Mouse (Mus musculus): ENCODE results near the gene Slc16a13. TPM values are rescaled to one million over a fixed set of nuclear protein-coding genes. Genes with fewer than 3 reads are reported as not detected.

Gene Slc16a13
- 11.0 and 43.0 TPM in 2 replicates for polyA plus RNA-seq (2012; rRNA removed)

DNA sequence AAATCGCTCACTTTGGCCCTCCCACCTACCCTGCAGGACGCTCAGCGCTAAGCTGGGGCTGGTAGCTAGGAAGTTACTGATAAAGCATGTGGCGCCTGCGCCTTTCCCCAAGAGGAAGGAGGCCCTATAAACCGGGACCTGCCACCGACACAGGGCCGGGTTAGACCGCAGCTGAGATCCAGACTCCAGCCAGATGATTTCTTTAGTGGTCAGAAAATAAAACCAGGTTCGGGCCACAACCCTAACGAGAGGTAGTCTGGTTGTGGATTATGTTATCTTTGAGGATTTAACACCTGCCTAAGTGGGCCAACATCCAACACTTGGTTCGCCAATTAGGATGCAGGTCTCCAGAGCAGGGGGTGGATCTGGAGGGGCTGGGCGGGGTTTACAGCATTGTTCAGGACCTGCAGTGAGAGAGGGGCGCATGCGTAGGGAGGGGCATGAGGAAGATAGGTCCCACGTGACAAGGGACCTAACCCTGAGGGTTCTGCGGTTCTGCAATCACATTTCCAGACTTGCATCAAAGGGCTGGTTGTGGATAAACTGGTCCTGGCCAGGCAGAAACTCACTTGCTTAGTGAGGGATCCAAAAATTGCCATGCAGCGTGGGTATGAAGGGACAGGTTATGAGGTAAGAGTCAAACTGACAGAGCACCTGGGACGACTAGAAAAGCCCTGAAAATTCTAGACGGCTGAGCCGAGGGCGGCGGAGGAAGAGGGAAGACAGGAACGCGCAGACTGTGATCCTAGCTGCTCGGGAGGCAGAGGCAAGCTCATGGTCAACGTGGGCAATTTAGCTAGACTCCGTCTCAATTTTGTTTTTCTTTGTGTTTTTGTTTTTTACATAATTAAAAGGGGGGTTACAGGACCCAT lies at the start of gene Slc16a13:
TSS of gene Slc16a13 (minus strand) at position 334 of the 872 bp plus-strand sequence.

DNA sequence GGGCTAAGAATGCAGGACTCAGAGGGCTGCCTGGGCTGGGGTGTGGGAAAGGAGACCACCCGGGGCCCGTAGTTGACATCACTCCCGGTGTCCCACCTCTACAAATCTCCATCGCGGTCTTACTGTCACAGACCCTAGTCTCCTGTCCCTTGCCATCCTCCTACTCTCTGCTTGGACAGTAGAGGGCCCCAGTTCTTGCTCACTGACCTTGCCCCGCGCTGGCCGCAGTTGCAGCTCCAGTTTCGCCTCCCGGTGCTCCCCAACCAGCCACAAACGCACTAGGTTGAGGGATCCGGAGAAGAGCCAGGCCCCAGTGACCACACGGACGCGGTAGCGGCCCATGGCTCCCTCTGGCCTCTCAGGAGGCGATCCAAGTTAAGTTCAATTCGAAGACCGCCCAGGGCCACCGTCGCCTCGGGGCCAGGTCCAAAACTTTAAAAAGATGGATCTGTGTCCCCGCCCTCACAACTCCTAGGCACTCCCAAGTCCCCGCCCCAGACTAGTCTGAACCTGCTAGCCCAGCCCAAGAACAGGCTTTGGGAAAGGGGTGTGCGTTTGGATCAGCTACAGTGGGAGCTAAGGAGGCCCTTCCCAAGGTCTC lies 34.2 kb upstream of the Slc16a13 start, which contains the start of gene Alox12:
TSS of gene Alox12 (minus strand) at position 423 of the 601 bp plus-strand sequence.

DNA sequence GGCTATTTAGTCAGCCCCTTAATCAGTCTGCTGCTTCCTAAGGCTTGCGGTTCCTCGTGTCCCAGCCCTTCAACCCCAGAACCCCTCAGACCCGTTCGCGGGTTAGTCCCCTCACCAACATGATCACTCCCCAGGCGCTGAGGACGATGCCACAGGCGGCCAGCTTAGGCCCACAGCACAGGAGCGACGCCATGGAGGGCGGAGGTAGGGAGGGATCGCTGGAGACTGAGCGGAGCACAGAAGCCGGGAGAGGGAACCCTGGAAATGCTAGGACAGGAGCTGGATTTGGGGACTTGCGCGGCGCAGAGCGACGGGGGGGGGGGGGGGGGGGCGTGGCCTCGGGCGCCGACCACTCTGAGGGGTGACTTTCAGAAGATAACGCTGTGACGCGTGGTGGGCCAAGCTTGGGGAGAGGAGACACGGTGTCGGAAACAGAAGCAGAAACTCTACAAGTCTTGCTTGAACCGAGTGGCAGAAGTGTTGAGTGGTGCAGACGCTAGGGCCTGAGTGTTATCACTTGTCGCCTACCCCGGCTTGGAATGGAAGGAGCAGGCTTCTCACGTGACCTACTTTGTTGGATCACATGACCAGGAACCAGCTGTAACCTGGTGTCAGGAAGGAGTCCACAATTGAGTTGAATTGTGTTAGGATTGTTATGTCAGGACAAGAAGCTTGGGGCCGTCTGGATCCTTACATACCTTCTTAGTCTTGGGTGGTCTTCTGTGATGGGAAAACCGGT lies 18.8 kb upstream of the Slc16a13 start, which contains the start of the genes Gm21988 and Rnasek:
TSS of gene Gm21988 (minus strand) at position 290 of the 739 bp plus-strand sequence.
TSS of gene Rnasek (minus strand) at position 302 of the 739 bp plus-strand sequence.

DNA sequence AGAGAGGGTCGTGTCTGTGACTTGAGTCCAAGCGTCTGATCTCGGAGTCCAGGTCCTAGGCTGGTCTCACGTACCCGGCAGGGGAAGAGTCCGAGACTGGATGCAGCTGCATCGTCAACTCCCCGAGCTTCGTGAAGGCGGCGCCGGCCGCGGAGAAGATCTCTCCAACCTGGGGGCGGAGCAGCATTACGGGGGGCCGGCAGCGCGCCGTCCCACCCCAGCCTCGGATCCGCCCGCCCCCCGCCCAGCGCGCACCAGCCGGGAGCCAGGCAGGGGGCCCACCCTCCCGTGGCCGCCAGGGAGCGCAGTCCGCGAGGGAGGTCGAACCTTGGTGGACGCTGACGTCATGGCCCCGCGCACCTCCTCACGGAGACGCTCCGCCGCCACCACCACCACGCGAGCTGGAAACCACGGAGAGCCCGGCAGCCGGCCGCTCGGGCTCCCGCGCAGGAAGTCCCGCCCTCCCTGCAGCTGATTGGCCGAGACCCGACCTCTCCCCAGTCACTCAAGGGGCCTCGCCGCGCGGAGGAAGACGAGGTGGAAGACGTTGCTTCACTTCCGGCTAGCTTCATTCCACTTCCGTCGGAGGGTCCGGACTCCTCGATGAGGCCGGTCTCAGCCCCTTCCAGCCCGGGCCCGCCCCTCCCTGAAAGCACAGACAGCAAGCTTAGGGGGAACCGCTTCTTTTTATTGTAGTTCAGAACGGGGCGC lies 16.7 kb upstream of the Slc16a13 start, which contains the start of gene 0610010K14Rik:
TSS of gene 0610010K14Rik (minus strand) at position 458 of the 711 bp plus-strand sequence.

DNA sequence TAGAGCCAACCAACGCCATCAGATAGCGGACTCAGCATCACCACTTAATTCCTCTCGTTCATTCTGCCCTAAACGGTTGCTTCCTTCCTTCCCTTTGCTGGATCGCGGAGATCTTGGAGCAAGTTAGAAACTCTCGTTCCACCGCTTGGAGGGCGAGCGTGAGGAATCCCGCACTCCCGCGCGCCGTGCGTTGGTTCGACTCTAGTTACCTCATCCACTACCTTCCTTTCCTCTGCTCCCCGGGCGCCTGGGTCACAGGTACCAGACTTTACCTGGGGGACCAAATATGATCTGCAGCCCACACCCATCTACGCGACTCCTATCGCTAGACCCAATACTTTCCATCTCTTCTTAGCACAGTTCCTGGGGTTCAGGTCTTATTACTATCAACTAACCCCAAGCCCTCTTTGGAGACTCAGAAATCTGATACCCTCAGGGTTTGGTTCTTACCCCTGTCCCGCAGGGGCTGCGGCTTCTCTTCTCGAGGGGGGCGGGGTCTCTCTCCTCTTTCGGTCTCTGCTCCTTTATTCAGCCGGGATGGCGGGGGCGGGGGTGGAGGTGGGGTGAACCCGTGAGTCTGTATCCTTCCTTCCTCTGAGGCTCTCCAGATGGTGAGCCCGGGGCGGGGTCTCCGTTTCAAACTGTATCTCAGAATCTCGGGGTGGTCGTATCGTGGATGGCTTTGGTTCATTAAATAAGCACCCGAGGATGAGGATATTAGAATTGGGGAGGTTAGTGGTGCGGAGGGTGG lies 8.6 kb upstream of the Slc16a13 start, which contains the start of gene Bcl6b:
TSS of gene Bcl6b (minus strand) at position 539 of the 751 bp plus-strand sequence.

DNA sequence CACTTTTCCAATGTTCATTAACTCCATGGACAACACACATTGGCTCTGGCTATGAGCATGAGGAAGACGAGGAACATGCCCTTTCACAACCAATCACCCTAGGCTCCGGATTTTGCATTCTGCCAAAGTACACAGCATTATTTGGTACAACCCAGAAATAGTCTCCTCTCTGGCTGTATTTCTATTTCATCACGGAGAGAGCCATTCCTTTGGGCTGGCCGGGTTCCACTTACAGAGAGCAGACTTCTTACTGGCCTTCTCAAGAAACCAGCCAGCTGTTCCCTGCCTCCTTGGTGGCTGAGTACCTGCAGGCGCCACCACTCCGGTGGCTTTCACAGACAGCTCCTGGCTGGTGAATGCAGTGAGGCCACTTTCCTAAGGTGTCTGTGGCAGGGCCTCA lies 8.4 kb downstream of the Slc16a13 start, which contains the start of gene Slc16a11:
TSS of gene Slc16a11 (plus strand) at position 330 of the 400 bp plus-strand sequence.

Other genes with a start within 250 kb of the Slc16a13 start
- gene Ctdnep1, start 239.9 kb downstream of the Slc16a13 start, polyA plus RNA-seq (2012; rRNA removed) = 88.4 and 139 TPM in 2 replicates
- gene Elp5, start 238.5 kb downstream of the Slc16a13 start, polyA plus RNA-seq (2012; rRNA removed) = 112 and 147 TPM in 2 replicates
- 303 and 380 TPM in 2 replicates for gene Gabarap, start 229.9 kb downstream of the Slc16a13 start, polyA plus RNA-seq (2012; rRNA removed)
- 66.5 and 98.1 TPM in 2 replicates for gene Phf23, start 225.3 kb downstream of the Slc16a13 start, polyA plus RNA-seq (2012; rRNA removed)
- 32.7 and 40.0 TPM in 2 replicates for gene Dvl2, start 220.5 kb downstream of the Slc16a13 start, polyA plus RNA-seq (2012; rRNA removed)
- 32.6 and 38.6 TPM in 2 replicates for gene Acadvl, start 205.7 kb downstream of the Slc16a13 start, polyA plus RNA-seq (2012; rRNA removed)
- gene Dlg4, start 204.1 kb downstream of the Slc16a13 start, polyA plus RNA-seq (2012; rRNA removed) = 71.2 and 101 TPM in 2 replicates
- gene Asgr1, start 167.0 kb downstream of the Slc16a13 start, polyA plus RNA-seq (2012; rRNA removed) = 1.4 TPM in 2 replicates
- 0.49 and 0.56 TPM in 2 replicates for gene Asgr2, start 128.4 kb downstream of the Slc16a13 start, polyA plus RNA-seq (2012; rRNA removed)
- 0.19 and 0.31 TPM in 2 replicates for gene Mgl2, start 90.7 kb downstream of the Slc16a13 start, polyA plus RNA-seq (2012; rRNA removed)
- gene Clec10a, start 64.9 kb downstream of the Slc16a13 start, polyA plus RNA-seq (2012; rRNA removed) = 0.40 and 2.1 TPM in 2 replicates
- gene Slc16a11, start 8.3 kb downstream of the Slc16a13 start, polyA plus RNA-seq (2012; rRNA removed) = 0.35 and 0.47 TPM in 2 replicates
- gene Bcl6b, start 8.7 kb upstream of the Slc16a13 start, polyA plus RNA-seq (2012; rRNA removed) = 5.3 and 7.2 TPM in 2 replicates
- gene 0610010K14Rik, start 16.9 kb upstream of the Slc16a13 start, polyA plus RNA-seq (2012; rRNA removed) = 152 and 226 TPM in 2 replicates
- 11.4 and 21.8 TPM in 2 replicates for gene Gm21988, start 18.8 kb upstream of the Slc16a13 start, polyA plus RNA-seq (2012; rRNA removed)
- gene Rnasek, start 18.8 kb upstream of the Slc16a13 start, polyA plus RNA-seq (2012; rRNA removed) = 3.4 and 39.5 TPM in 2 replicates
- gene Alox12, start 34.3 kb upstream of the Slc16a13 start, polyA plus RNA-seq (2012; rRNA removed) = 2.6 and 3.1 TPM in 2 replicates
- gene Alox12e, start 101.6 kb upstream of the Slc16a13 start, polyA plus RNA-seq (2012; rRNA removed) = not detected in 2 replicates
- 0.18 and 0.55 TPM in 2 replicates for gene Alox15, start 131.0 kb upstream of the Slc16a13 start, polyA plus RNA-seq (2012; rRNA removed)
- 34.7 and 45.0 TPM in 2 replicates for gene Pelp1, start 189.0 kb upstream of the Slc16a13 start, polyA plus RNA-seq (2012; rRNA removed)
- gene Arrb2, start 211.6 kb upstream of the Slc16a13 start, polyA plus RNA-seq (2012; rRNA removed) = 49.1 and 64.2 TPM in 2 replicates
- 37.6 and 48.2 TPM in 2 replicates for gene Med11, start 230.9 kb upstream of the Slc16a13 start, polyA plus RNA-seq (2012; rRNA removed)
- 0.47 and 0.52 TPM in 2 replicates for gene Zmynd15, start 238.4 kb upstream of the Slc16a13 start, polyA plus RNA-seq (2012; rRNA removed)
- 1.7 and 2.2 TPM in 2 replicates for gene Cxcl16, start 238.9 kb upstream of the Slc16a13 start, polyA plus RNA-seq (2012; rRNA removed)